Mouse (Mus musculus): ENCODE results near the gene Mecom. TPM values are rescaled to one million over a fixed set of nuclear protein-coding genes. Genes with fewer than 3 reads are reported as not detected.

Gene Mecom
- polyA plus RNA-seq, 1 experiment, result 74.4 TPM

DNA sequence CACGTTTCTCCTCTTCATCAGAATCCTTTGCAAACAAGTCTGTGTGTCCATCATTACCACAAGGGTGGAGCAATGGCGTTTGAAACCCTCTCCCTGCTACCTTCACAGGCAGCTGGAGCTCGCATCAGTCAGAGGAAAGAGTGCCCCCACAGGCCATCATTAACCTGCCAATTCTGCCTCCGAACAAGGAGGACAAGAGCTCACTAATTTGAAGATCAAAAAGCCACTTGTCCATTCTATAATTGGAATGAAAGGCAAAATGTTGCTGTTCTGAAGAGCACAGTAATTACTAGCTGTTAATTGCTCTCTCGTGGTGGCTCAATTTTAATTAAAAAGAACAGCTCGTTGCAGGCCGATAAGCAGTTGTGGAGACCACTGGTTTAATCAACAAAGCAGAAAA is 198.5 kb downstream of the Mecom start:
- TF ChIP-seq POLR2A (IDR thresholded peaks at IDR 0.05; ENCODE audit: low read depth, low read length), result no peak
- no peak for TF ChIP-seq CTCF (IDR thresholded peaks at IDR 0.05; ENCODE audit: borderline replicate concordance, insufficient read depth, low read length)

GRCm38 (mm10) chr3:30344151-30344550 is 203.7 kb downstream of the Mecom start:
- no peak overlapping the region for H3K27ac ChIP-seq (ENCODE audit: insufficient read depth, low read length)
- no peak for TF ChIP-seq POLR2A (IDR thresholded peaks at IDR 0.05; ENCODE audit: low read depth, low read length)
- no peak for TF ChIP-seq CTCF (IDR thresholded peaks at IDR 0.05; ENCODE audit: borderline replicate concordance, insufficient read depth, low read length)

More for the DNA sequence above, 198.5 kb downstream of the Mecom start:
- Histone ChIP-seq H3K4me1 (ENCODE audit: control insufficient read depth, insufficient read depth, low read length) (peaks cover 6% of the 10 kb centered on the region), H3K4me3 (ENCODE audit: insufficient read depth, low read length) (no peak overlapping the region), H3K27ac (ENCODE audit: insufficient read depth, low read length) (no peak overlapping the region)

DNA sequence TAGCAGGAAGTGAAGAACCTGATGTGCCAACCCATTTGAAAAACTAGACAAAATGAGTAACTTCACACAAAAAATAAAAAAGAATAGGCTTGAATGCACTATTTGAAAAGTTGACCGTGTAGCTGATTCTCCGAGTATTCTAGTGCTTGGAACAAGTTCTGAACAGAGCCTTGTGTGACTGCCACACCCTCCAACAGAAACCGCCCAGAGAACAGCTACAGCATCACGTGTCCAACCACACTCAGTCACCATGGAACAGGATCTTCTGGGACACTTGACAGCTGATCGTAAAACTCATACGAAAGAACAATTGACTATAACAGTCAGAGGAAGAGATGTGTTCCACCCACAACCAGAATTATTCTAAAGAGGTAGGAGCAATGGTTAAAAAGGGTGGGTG is 215.5 kb downstream of the Mecom start:
- Histone ChIP-seq H3K4me3 (ENCODE audit: insufficient read depth, low read length) (no peak overlapping the region), H3K4me1 (ENCODE audit: control insufficient read depth, insufficient read depth, low read length) (peaks cover 10% of the 10 kb centered on the region), H3K27ac (ENCODE audit: insufficient read depth, low read length) (no peak overlapping the region)
- no peak for TF ChIP-seq CTCF (IDR thresholded peaks at IDR 0.05; ENCODE audit: borderline replicate concordance, insufficient read depth, low read length)
- no peak for TF ChIP-seq POLR2A (IDR thresholded peaks at IDR 0.05; ENCODE audit: low read depth, low read length)

More at GRCm38 (mm10) chr3:30344151-30344550, 203.7 kb downstream of the Mecom start:
- H3K4me3 ChIP-seq (ENCODE audit: insufficient read depth, low read length), result no peak overlapping the region
- H3K4me1 ChIP-seq (ENCODE audit: control insufficient read depth, insufficient read depth, low read length), result peaks cover 6% of the 10 kb centered on the region

DNA sequence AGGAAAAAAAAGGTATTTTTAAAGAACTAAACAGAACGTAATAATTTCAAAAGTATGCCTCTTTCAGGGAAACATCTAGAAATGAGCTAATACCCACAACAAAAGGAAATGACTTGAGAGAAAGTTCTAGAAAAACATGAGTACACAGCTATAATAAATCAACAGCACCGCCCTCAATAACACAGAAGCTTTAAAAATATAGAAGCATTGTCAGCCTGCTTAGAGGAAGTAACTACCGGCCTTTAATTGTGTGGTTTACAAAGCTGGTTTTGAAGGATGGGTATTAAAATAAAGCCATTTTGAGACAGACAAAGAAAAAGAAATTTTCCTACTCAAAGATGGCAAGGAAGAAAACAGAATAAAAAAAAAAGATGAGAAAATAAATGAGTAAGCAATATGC is 217.3 kb downstream of the Mecom start:
- no peak for TF ChIP-seq POLR2A (IDR thresholded peaks at IDR 0.05; ENCODE audit: low read depth, low read length)
- no peak for TF ChIP-seq CTCF (IDR thresholded peaks at IDR 0.05; ENCODE audit: borderline replicate concordance, insufficient read depth, low read length)
- peaks cover 8% of the 10 kb centered on the region for H3K4me1 ChIP-seq (ENCODE audit: control insufficient read depth, insufficient read depth, low read length)
- no peak overlapping the region for H3K27ac ChIP-seq (ENCODE audit: insufficient read depth, low read length)
- H3K4me3 ChIP-seq (ENCODE audit: insufficient read depth, low read length), result no peak overlapping the region

GRCm38 (mm10) chr3:30330021-30330420 is 217.8 kb downstream of the Mecom start:
- Histone ChIP-seq H3K4me1 (ENCODE audit: control insufficient read depth, insufficient read depth, low read length) (peaks cover 7% of the 10 kb centered on the region), H3K4me3 (ENCODE audit: insufficient read depth, low read length) (no peak overlapping the region), H3K27ac (ENCODE audit: insufficient read depth, low read length) (no peak overlapping the region)
- TF ChIP-seq POLR2A (IDR thresholded peaks at IDR 0.05; ENCODE audit: low read depth, low read length) (no peak), CTCF (IDR thresholded peaks at IDR 0.05; ENCODE audit: borderline replicate concordance, insufficient read depth, low read length) (no peak)

GRCm38 (mm10) chr3:30314955-30315354 is 232.9 kb downstream of the Mecom start:
- no peak overlapping the region for H3K4me3 ChIP-seq (ENCODE audit: insufficient read depth, low read length)
- TF ChIP-seq CTCF (IDR thresholded peaks at IDR 0.05; ENCODE audit: borderline replicate concordance, insufficient read depth, low read length) (no peak), POLR2A (IDR thresholded peaks at IDR 0.05; ENCODE audit: low read depth, low read length) (no peak)

GRCm38 (mm10) chr3:30308081-30308480 is 239.7 kb downstream of the Mecom start:
- H3K4me3 ChIP-seq (ENCODE audit: insufficient read depth, low read length), result no peak overlapping the region
- H3K4me1 ChIP-seq (ENCODE audit: control insufficient read depth, insufficient read depth, low read length), result no peaks in the 10 kb centered on the region
- no peak for TF ChIP-seq POLR2A (IDR thresholded peaks at IDR 0.05; ENCODE audit: low read depth, low read length)
- H3K27ac ChIP-seq (ENCODE audit: insufficient read depth, low read length), result no peak overlapping the region

More at GRCm38 (mm10) chr3:30314955-30315354, 232.9 kb downstream of the Mecom start:
- Histone ChIP-seq H3K27ac (ENCODE audit: insufficient read depth, low read length) (no peak overlapping the region), H3K4me1 (ENCODE audit: control insufficient read depth, insufficient read depth, low read length) (no peaks in the 10 kb centered on the region)

DNA sequence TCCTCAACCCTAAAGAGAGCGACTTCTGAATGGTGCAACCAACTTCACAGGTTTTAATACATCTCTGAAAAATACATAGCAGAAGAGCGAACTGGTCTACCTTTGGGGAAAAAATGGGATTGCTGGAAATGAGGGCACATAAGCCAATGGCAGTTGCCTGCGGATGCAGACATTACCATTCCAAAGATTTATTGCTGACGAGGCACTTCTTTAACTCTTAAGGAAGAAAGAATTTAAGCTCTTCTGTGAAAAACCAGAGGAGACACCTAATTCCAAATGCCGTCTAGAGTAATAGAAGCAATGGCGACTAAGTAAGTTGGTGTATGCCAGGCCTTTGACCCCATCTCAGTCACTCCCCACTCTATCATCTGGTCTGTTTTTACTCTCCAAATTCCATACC is 240.2 kb downstream of the Mecom start:
- H3K4me3 ChIP-seq (ENCODE audit: insufficient read depth, low read length), result no peak overlapping the region
- H3K27ac ChIP-seq (ENCODE audit: insufficient read depth, low read length), result no peak overlapping the region
- no peaks in the 10 kb centered on the region for H3K4me1 ChIP-seq (ENCODE audit: control insufficient read depth, insufficient read depth, low read length)
- TF ChIP-seq CTCF (IDR thresholded peaks at IDR 0.05; ENCODE audit: borderline replicate concordance, insufficient read depth, low read length) (no peak), POLR2A (IDR thresholded peaks at IDR 0.05; ENCODE audit: low read depth, low read length) (no peak)

- no peaks in the 10 kb centered on the region for H3K4me1 ChIP-seq (ENCODE audit: control insufficient read depth, insufficient read depth, low read length)
- TF ChIP-seq POLR2A (IDR thresholded peaks at IDR 0.05; ENCODE audit: low read depth, low read length) (no peak), CTCF (IDR thresholded peaks at IDR 0.05; ENCODE audit: borderline replicate concordance, insufficient read depth, low read length) (no peak)
- H3K4me3 ChIP-seq (ENCODE audit: insufficient read depth, low read length), result no peak overlapping the region
- no peak overlapping the region for H3K27ac ChIP-seq (ENCODE audit: insufficient read depth, low read length)
These were observed 241.7 kb downstream of the Mecom start for GRCm38 (mm10) chr3:30306080-30306479.

- TF ChIP-seq POLR2A (IDR thresholded peaks at IDR 0.05; ENCODE audit: low read depth, low read length), result no peak
- no peak for TF ChIP-seq CTCF (IDR thresholded peaks at IDR 0.05; ENCODE audit: borderline replicate concordance, insufficient read depth, low read length)
- no peak overlapping the region for H3K4me3 ChIP-seq (ENCODE audit: insufficient read depth, low read length)
- H3K4me1 ChIP-seq (ENCODE audit: control insufficient read depth, insufficient read depth, low read length), result no peaks in the 10 kb centered on the region
- no peak overlapping the region for H3K27ac ChIP-seq (ENCODE audit: insufficient read depth, low read length)
These were observed 248.3 kb downstream of the Mecom start for GRCm38 (mm10) chr3:30299460-30299859.

DNA sequence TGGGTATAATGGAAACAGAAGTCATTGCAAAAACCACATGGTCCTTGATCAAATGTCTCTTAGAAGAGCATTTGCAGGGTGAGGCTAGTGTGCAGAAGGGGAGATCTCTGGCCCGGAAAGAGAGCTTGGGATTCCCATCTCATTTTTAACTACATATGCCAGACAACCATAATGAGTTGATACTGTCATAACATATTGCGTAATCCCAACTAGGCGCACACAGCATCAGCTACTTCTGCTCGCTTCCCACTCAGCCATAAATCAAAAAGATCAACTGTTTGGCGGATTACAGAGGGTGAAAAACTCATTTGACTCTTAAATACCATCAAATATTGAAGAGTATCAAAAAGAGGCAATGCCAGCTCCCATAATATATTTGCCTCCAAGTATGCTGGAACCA is 253.4 kb downstream of the Mecom start:
- Histone ChIP-seq H3K4me3 (ENCODE audit: insufficient read depth, low read length) (no peak overlapping the region), H3K27ac (ENCODE audit: insufficient read depth, low read length) (no peak overlapping the region), H3K4me1 (ENCODE audit: control insufficient read depth, insufficient read depth, low read length) (no peaks in the 10 kb centered on the region)
- no peak for TF ChIP-seq POLR2A (IDR thresholded peaks at IDR 0.05; ENCODE audit: low read depth, low read length)
- no peak for TF ChIP-seq CTCF (IDR thresholded peaks at IDR 0.05; ENCODE audit: borderline replicate concordance, insufficient read depth, low read length)
